Mouse (Mus musculus): Measurements from ENCODE around the gene Khdc1c.
"Not testable (repeated sequence)": the region's sequence is repeated elsewhere in the genome, so short reads cannot be mapped to it uniquely, and the experiment has no call there.

Gene Khdc1c

GRCm38 (mm10) chr1:21368031-21368430 is at the start of gene Khdc1c:
Gene Khdc1c, plus strand, starts transcription at chr1:21368331.
- DNase-seq: not testable (repeated sequence)

- not testable (repeated sequence) for DNase-seq
Observed at GRCm38 (mm10) chr1:21320271-21320670, 47.9 kb upstream of the Khdc1c start.

GRCm38 (mm10) chr1:21321656-21322055 is 46.5 kb upstream of the Khdc1c start:
- DNase-seq: no peak

- DNase-seq: no peak
Observed at GRCm38 (mm10) chr1:21323996-21324574, 44.0 kb upstream of the Khdc1c start.

GRCm38 (mm10) chr1:21324633-21325032 is 43.5 kb upstream of the Khdc1c start:
- DNase-seq: no peak

DNA sequence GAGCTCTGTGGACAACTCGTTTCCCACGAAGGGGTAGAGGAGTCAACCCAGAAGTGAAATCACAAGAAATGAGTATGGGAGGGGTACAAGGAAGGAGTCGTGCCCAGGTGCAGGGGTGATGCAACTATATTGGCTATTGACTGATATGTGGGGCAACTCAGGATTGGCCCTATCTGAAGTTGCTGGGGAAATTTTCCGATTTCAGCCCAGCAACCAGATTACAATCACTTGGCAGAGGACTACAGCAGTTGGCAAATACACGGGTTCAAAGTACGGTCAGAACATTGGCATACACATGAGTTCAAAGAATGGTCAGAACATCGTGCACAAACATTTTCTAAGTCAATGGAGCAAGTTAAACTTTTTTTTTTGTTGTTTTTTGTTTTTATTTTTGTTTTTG is 41.4 kb upstream of the Khdc1c start:
- no peak for DNase-seq

DNA sequence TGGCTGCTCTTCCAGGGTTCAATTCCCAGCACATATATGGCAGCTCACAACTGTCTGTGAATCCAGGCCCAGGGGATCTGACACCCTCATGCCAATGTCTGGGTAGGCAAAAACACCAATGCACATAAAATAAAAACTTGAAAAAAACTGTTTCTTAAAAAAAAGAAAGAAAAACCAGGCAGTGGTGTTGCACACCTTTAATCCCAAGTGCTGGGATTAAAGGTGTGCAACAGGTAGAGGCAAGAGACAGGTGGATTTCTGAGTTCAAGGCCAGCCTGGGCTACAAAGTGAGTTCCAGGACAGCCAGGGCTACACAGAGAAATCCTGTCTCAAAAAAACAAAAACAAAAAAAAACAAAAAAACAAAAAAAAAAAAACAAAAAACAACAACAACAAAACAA is 37.0 kb upstream of the Khdc1c start:
- not testable (repeated sequence) for DNase-seq

GRCm38 (mm10) chr1:21333222-21333973 is 34.7 kb upstream of the Khdc1c start:
- peak; percentile 20 to 36 for DNase-seq

DNA sequence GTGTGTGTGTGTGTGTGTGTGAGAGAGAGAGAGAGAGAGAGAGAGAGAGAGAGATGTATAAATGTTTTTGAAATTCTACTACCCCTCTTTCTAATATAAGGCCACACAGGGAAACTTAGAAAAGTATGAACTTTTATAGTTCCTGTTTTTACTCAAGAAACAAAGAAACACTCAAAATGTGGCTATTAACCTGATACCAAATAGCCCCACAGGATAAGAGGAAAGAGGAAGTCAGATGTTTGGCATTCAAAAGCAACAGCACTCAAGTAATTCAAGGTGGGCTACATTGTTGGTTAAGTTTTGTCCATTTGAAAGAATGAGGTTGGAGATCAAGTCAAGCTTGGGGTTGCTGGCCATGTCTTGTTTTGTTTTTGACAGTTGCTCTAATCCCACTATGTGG is 32.3 kb upstream of the Khdc1c start:
- DNase-seq: no peak

DNA sequence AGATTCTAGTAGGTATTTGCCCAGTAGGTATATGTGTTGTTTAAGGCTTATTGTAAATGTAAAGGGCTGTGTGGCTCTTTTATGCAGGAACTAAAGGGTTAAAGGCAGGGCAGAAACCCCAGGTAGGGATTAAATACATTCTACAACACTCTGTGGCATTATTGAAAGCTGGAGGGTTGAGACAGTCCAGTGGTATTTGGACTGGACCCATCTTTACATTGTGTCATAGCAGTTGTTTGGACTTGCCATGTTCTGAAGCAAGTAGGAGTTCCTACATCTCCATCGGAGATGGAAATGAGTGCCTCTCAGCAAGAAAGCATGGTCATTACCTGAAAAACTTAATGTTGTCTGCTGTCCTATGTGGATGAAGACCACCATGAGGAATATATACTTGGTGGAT is 27.4 kb upstream of the Khdc1c start:
- no peak for DNase-seq

DNA sequence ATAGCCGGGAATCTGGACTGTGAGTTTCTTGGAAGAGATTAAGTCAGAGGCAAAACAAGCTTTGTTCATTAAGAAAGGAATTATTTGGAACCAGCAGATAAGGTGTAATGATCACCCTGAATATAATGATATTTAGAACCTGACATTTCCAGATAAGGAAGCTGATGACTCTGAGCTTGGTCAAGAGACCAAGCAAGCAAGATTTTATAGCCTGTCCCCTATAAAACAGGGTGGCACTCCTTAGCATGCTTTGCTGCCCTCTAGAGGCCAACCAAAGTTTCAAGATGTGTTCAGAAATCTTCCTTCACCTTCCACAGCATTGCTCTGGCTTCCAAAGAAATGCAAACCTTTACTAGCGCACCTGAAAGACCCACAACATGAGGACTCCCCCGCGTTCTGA is 23.9 kb upstream of the Khdc1c start:
- peak in 1 of 2 experiments; percentile 54 for DNase-seq

DNA sequence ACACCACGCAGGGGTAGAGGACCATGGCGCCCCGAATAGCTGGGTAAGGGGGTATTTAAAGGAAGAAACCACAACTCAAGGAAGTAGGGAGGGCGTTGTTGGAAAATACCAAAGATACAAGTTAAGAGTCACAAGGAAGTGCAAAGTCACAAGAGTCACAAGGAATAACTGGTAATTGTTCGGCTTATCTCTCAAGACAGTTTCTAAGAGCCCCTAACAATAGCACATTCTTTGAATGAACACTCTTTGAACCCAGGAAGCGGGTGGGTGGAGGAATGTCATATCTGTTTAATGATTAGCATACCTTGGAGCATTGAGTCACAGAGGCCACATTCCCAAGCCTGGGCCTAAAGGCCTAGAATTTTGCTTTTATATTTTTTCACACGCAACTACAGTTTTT is 23.4 kb upstream of the Khdc1c start:
- not testable (repeated sequence) for DNase-seq

- no peak for DNase-seq
Observed at GRCm38 (mm10) chr1:21349341-21349740, 18.8 kb upstream of the Khdc1c start, which contains the start of gene Khdc1a. Gene Khdc1a, plus strand, starts transcription at chr1:21349641.

- no peak for DNase-seq
Observed at GRCm38 (mm10) chr1:21383256-21383655, 15.1 kb downstream of the Khdc1c start, which contains the start of gene Khdc1b. Gene Khdc1b, plus strand, starts transcription at chr1:21383556.

GRCm38 (mm10) chr1:21391138-21391671 is 23.1 kb downstream of the Khdc1c start:
- no peak for DNase-seq

DNA sequence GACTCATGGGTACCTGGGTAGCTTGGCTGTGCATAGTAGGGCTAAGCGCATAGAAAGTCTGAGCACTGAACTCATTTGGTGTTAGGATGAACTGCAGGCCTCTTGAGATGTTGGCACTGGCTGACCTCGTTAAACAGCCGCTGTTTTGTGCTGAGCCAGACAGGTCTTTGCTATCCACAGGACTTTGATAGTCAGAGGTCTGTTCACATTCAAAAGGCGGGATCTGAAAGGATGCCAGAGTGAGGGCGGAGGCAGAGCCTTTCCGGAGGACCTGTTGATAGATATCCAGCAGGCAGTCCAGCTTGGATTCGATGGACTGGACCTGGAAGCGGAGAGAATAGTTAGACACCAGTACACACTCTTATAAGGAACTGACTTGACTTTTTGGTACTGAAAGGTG is 34.7 kb downstream of the Khdc1c start:
- no peak for DNase-seq

GRCm38 (mm10) chr1:21407266-21407665 is 39.1 kb downstream of the Khdc1c start:
- DNase-seq: no peak

GRCm38 (mm10) chr1:21411331-21412196 is 43.4 kb downstream of the Khdc1c start:
- peak; percentile 60 to 86 for DNase-seq

DNA sequence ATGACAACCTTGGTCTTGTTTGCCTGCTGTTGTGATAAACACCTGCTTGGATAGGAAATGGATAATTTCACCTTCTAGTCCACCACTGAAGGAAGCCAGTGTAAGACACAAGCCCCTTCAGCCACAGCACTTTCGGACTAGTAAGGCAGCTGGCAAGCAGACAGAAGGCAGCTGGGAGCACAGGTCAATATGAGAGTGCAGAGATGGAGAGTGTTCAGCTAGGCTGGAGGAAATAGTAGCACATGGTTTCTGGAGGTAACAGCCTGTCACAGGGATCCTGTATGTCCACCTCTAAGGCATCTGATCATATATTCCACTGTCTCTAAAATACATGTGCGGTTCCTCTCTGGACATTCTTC is 44.0 kb downstream of the Khdc1c start:
- DNase-seq: no peak

- DNase-seq: no peak
Observed at GRCm38 (mm10) chr1:21419370-21419769, 51.2 kb downstream of the Khdc1c start.
